Mouse (Mus musculus): ENCODE data around the gene Rab23. TPM values are rescaled to one million over a fixed set of nuclear protein-coding genes. Genes with fewer than 3 reads are reported as not detected.

The Rab23 gene
- polyA plus RNA-seq (2011; ENCODE audit: insufficient read depth, insufficient read length, low replicate concordance, missing spikeins) = 4.7 and 6.8 TPM in 2 replicates

- Histone ChIP-seq H3K4me3 (replicated peaks; ENCODE audit: control insufficient read depth, low read depth, low read length) (peak within 1 kb of the TSS; percentile 73), H3K27ac (ENCODE audit: control insufficient read depth, insufficient read depth, low read depth, low read length, poor library complexity) (peak within 1 kb of the TSS; percentile 76), H3K4me1 (ENCODE audit: control insufficient read depth, insufficient read depth, low read length) (no peaks in the 10 kb centered on the region)
- TF ChIP-seq CTCF (IDR thresholded peaks at IDR 0.05; ENCODE audit: control insufficient read depth, insufficient read depth, low read length) (no peak), POLR2A (IDR thresholded peaks at IDR 0.05; ENCODE audit: borderline replicate concordance, control insufficient read depth, low read depth, low read length) (peak; percentile 23; the same call in 1 of the 2 replicates)
- WGBS = under 1% methylated on average over 54 of the region's 54 CpGs
These were observed at the start of gene Rab23 for GRCm38 (mm10) chr1:33719733-33720225. Gene Rab23, plus strand, starts transcription at chr1:33719887.

GRCm38 (mm10) chr1:33670164-33670616, 49.5 kb upstream of the Rab23 start:
- Histone ChIP-seq H3K4me1 (ENCODE audit: control insufficient read depth, insufficient read depth, low read length) (no peaks in the 10 kb centered on the region; the same call in 1 of the 2 replicates), H3K4me3 (replicated peaks; ENCODE audit: control insufficient read depth, low read depth, low read length) (peak overlapping the region; percentile 76), H3K27ac (ENCODE audit: control insufficient read depth, insufficient read depth, low read depth, low read length, poor library complexity) (peak overlapping the region; percentile 31)
- under 1% methylated on average over 37 of the region's 37 CpGs for WGBS
- peak; percentile 57; the same call in 1 of the 2 replicates for TF ChIP-seq POLR2A (IDR thresholded peaks at IDR 0.05; ENCODE audit: borderline replicate concordance, control insufficient read depth, low read depth, low read length)
- no peak for TF ChIP-seq CTCF (IDR thresholded peaks at IDR 0.05; ENCODE audit: control insufficient read depth, insufficient read depth, low read length)

- Histone ChIP-seq H3K4me1 (ENCODE audit: control insufficient read depth, insufficient read depth, low read length) (no peaks in the 10 kb centered on the region; the same call in 1 of the 2 replicates), H3K4me3 (replicated peaks; ENCODE audit: control insufficient read depth, low read depth, low read length) (no peak overlapping the region), H3K27ac (ENCODE audit: control insufficient read depth, insufficient read depth, low read depth, low read length, poor library complexity) (no peak overlapping the region)
- TF ChIP-seq CTCF (IDR thresholded peaks at IDR 0.05; ENCODE audit: control insufficient read depth, insufficient read depth, low read length) (no peak), POLR2A (IDR thresholded peaks at IDR 0.05; ENCODE audit: borderline replicate concordance, control insufficient read depth, low read depth, low read length) (no peak)
- 63% methylated on average over 5 of the region's 5 CpGs for WGBS
These were observed 48.2 kb upstream of the Rab23 start for GRCm38 (mm10) chr1:33671441-33671840.

- H3K4me1 ChIP-seq (ENCODE audit: control insufficient read depth, insufficient read depth, low read length) = no peaks in the 10 kb centered on the region; the same call in 1 of the 2 replicates
- H3K27ac ChIP-seq (ENCODE audit: control insufficient read depth, insufficient read depth, low read depth, low read length, poor library complexity) = no peak overlapping the region
- TF ChIP-seq POLR2A (IDR thresholded peaks at IDR 0.05; ENCODE audit: borderline replicate concordance, control insufficient read depth, low read depth, low read length) = no peak
- no peak for TF ChIP-seq CTCF (IDR thresholded peaks at IDR 0.05; ENCODE audit: control insufficient read depth, insufficient read depth, low read length)
- whole genome bisulfite sequencing = 54% methylated on average over 3 of the region's 3 CpGs
- no peak overlapping the region for H3K4me3 ChIP-seq (replicated peaks; ENCODE audit: control insufficient read depth, low read depth, low read length)
These were observed 47.6 kb upstream of the Rab23 start for GRCm38 (mm10) chr1:33672083-33672482.

- no peaks in the 10 kb centered on the region; the same call in 1 of the 2 replicates for H3K4me1 ChIP-seq (ENCODE audit: control insufficient read depth, insufficient read depth, low read length)
- TF ChIP-seq CTCF (IDR thresholded peaks at IDR 0.05; ENCODE audit: control insufficient read depth, insufficient read depth, low read length) (peak; percentile 42), POLR2A (IDR thresholded peaks at IDR 0.05; ENCODE audit: borderline replicate concordance, control insufficient read depth, low read depth, low read length) (no peak)
- 31% methylated on average over 3 of the region's 3 CpGs for WGBS
- H3K4me3 ChIP-seq (replicated peaks; ENCODE audit: control insufficient read depth, low read depth, low read length) = no peak overlapping the region
- no peak overlapping the region for H3K27ac ChIP-seq (ENCODE audit: control insufficient read depth, insufficient read depth, low read depth, low read length, poor library complexity)
These were observed 47.2 kb upstream of the Rab23 start for GRCm38 (mm10) chr1:33672514-33672913.

- WGBS = 76% methylated on average over 17 of the region's 17 CpGs
- H3K4me3 ChIP-seq (replicated peaks; ENCODE audit: control insufficient read depth, low read depth, low read length) = no peak overlapping the region
- H3K4me1 ChIP-seq (ENCODE audit: control insufficient read depth, insufficient read depth, low read length) = no peaks in the 10 kb centered on the region; the same call in 1 of the 2 replicates
- H3K27ac ChIP-seq (ENCODE audit: control insufficient read depth, insufficient read depth, low read depth, low read length, poor library complexity) = no peak overlapping the region
- TF ChIP-seq POLR2A (IDR thresholded peaks at IDR 0.05; ENCODE audit: borderline replicate concordance, control insufficient read depth, low read depth, low read length) = no peak
- no peak for TF ChIP-seq CTCF (IDR thresholded peaks at IDR 0.05; ENCODE audit: control insufficient read depth, insufficient read depth, low read length)
These were observed 46.3 kb upstream of the Rab23 start for GRCm38 (mm10) chr1:33673158-33673960.

- Histone ChIP-seq H3K4me3 (replicated peaks; ENCODE audit: control insufficient read depth, low read depth, low read length) (no peak overlapping the region), H3K4me1 (ENCODE audit: control insufficient read depth, insufficient read depth, low read length) (no peaks in the 10 kb centered on the region), H3K27ac (ENCODE audit: control insufficient read depth, insufficient read depth, low read depth, low read length, poor library complexity) (no peak overlapping the region)
- TF ChIP-seq CTCF (IDR thresholded peaks at IDR 0.05; ENCODE audit: control insufficient read depth, insufficient read depth, low read length) = no peak
- no peak for TF ChIP-seq POLR2A (IDR thresholded peaks at IDR 0.05; ENCODE audit: borderline replicate concordance, control insufficient read depth, low read depth, low read length)
- 74% methylated on average over 4 of the region's 4 CpGs for WGBS
These were observed 39.3 kb upstream of the Rab23 start for GRCm38 (mm10) chr1:33680435-33680834.

- TF ChIP-seq CTCF (IDR thresholded peaks at IDR 0.05; ENCODE audit: control insufficient read depth, insufficient read depth, low read length) (no peak), POLR2A (IDR thresholded peaks at IDR 0.05; ENCODE audit: borderline replicate concordance, control insufficient read depth, low read depth, low read length) (no peak)
- Histone ChIP-seq H3K4me3 (replicated peaks; ENCODE audit: control insufficient read depth, low read depth, low read length) (no peak overlapping the region), H3K4me1 (ENCODE audit: control insufficient read depth, insufficient read depth, low read length) (no peaks in the 10 kb centered on the region), H3K27ac (ENCODE audit: control insufficient read depth, insufficient read depth, low read depth, low read length, poor library complexity) (no peak overlapping the region)
- 93% methylated on average over 7 of the region's 7 CpGs for WGBS
These were observed 38.8 kb upstream of the Rab23 start for GRCm38 (mm10) chr1:33680890-33681289.
